Mouse (Mus musculus) embryonic facial prominence, embryonic 12.5 days (tissue): ENCODE results near the gene Crat. TPM values are rescaled to one million over a fixed set of nuclear protein-coding genes. Genes with fewer than 3 reads are reported as not detected.

ENCODE experiments used
- ATAC-seq: fragments of 200-750 bp; cut with Nextera tagmentation; 2 replicates; pipeline ENCODE4 v1.8.0; 2017; ENCODE audit not compliant: insufficient number of reproducible peaks, insufficient read depth, low FRiP score, low TSS enrichment
- H3K27ac ChIP-seq: fragments of 300-500 bp; sonication (generic); 2 replicates; pipeline ENCODE4 v1.5.1; 2016; ENCODE audit warnings: mild to moderate bottlenecking
- H3K27me3 ChIP-seq: fragments of 300-500 bp; sonication (generic); 2 replicates; pipeline ENCODE4 v1.6.1; 2016; ENCODE audit warnings: mild to moderate bottlenecking, moderate library complexity
- H3K36me3 ChIP-seq: fragments of 300-500 bp; sonication (generic); 2 replicates; pipeline ENCODE4 v1.6.1; 2016; ENCODE audit warnings: mild to moderate bottlenecking
- H3K4me1 ChIP-seq: fragments of 300-500 bp; sonication (generic); 2 replicates; pipeline ENCODE4 v1.6.1; 2016
- H3K4me2 ChIP-seq: fragments of 300-500 bp; sonication (generic); replicated peaks from 2 replicates; pipeline ENCODE4 v1.6.1; 2016; ENCODE audit warnings: mild to moderate bottlenecking, moderate library complexity
- H3K4me3 ChIP-seq: fragments of 300-500 bp; sonication (generic); 2 replicates; pipeline ENCODE4 v1.5.1; 2016; ENCODE audit warnings: mild to moderate bottlenecking
- H3K9ac ChIP-seq: fragments of 300-500 bp; sonication (generic); 2 replicates; pipeline ENCODE4 v1.6.1; 2016; ENCODE audit warnings: mild to moderate bottlenecking, moderate library complexity
- H3K9me3 ChIP-seq: fragments of 300-500 bp; sonication (generic); 2 replicates; pipeline ENCODE4 v1.6.1; 2016; ENCODE audit warnings: mild to moderate bottlenecking, moderate library complexity
- WGBS: fragments of 180-500 bp; shearing (Covaris S2); methylation state at CpG from one replicate; pipeline ENCODE4 v1.1.7; 2016; 5-methylcytosine and 5-hydroxymethylcytosine counted together
- polyA plus RNA-seq: library from polyadenylated mRNA; unstranded; fragments of >200 nt; fragmentation: Nextera tagmentation; extraction: Ambion mirVana; gene quantifications from 2 replicates; pipeline ENCODE4 v1.2.1, GENCODE M21; 2016

Crat gene
- polyA plus RNA-seq, 1 experiment from 2014 or later = 23.8 TPM

- no peak for ATAC-seq
- Histone ChIP-seq H3K27me3 (no peaks in the 10 kb centered on the region), H3K9me3 (peaks cover 8% of the 10 kb centered on the region), H3K4me2 (no peak overlapping the region), H3K4me3 (no peak overlapping the region), H3K27ac (no peak overlapping the region), H3K9ac (no peak overlapping the region), H3K4me1 (peaks cover 29% of the 10 kb centered on the region), H3K36me3 (peaks cover 64% of the 10 kb centered on the region)
- 82% methylated on average over 7 of the region's 7 CpGs for WGBS
Observed at GRCm38 (mm10) chr2:30448371-30448770, 32.8 kb upstream of the Crat start.

- H3K4me3 ChIP-seq = no peak overlapping the region
- H3K27me3 ChIP-seq = no peaks in the 10 kb centered on the region
- H3K4me1 ChIP-seq = peaks cover 41% of the 10 kb centered on the region
- H3K9me3 ChIP-seq = peaks cover 8% of the 10 kb centered on the region
- 80% methylated on average over 10 of the region's 10 CpGs for WGBS
- peaks cover 70% of the 10 kb centered on the region for H3K36me3 ChIP-seq
- peak overlapping the region; percentile 100; the same call in 1 of the 2 replicates for H3K27ac ChIP-seq
- no peak for ATAC-seq
- H3K4me2 ChIP-seq = no peak overlapping the region
- H3K9ac ChIP-seq = peak overlapping the region; percentile 30; the same call in 1 of the 2 replicates
Observed at GRCm38 (mm10) chr2:30446891-30447826, 31.5 kb upstream of the Crat start.

- Histone ChIP-seq H3K9ac (peak overlapping the region; percentile 25; the same call in 1 of the 2 replicates), H3K4me2 (peak overlapping the region; percentile 3; the same call in 1 of the 2 replicates), H3K27me3 (no peaks in the 10 kb centered on the region), H3K4me1 (peaks cover 56% of the 10 kb centered on the region), H3K27ac (peak overlapping the region; percentile 100), H3K9me3 (peaks cover 6% of the 10 kb centered on the region), H3K4me3 (no peak overlapping the region), H3K36me3 (peaks cover 65% of the 10 kb centered on the region)
- WGBS = 10% methylated on average over 2 of the region's 2 CpGs
- ATAC-seq = no peak
Observed at GRCm38 (mm10) chr2:30445312-30445711, 29.7 kb upstream of the Crat start.

GRCm38 (mm10) chr2:30444450-30444849, 28.8 kb upstream of the Crat start:
- Histone ChIP-seq H3K4me2 (no peak overlapping the region), H3K27ac (peak overlapping the region; percentile 100), H3K4me3 (no peak overlapping the region), H3K4me1 (peaks cover 65% of the 10 kb centered on the region), H3K9ac (no peak overlapping the region), H3K9me3 (no peaks in the 10 kb centered on the region), H3K27me3 (no peaks in the 10 kb centered on the region), H3K36me3 (peaks cover 64% of the 10 kb centered on the region)
- ATAC-seq = no peak

- Histone ChIP-seq H3K27me3 (no peaks in the 10 kb centered on the region), H3K27ac (peak overlapping the region; percentile 100), H3K9me3 (no peaks in the 10 kb centered on the region), H3K4me2 (no peak overlapping the region), H3K4me3 (no peak overlapping the region), H3K9ac (peak overlapping the region; percentile 8; the same call in 1 of the 2 replicates), H3K4me1 (peaks cover 67% of the 10 kb centered on the region), H3K36me3 (peaks cover 64% of the 10 kb centered on the region)
- no peak for ATAC-seq
- WGBS = 57% methylated on average over 5 of the region's 5 CpGs
Observed at GRCm38 (mm10) chr2:30444006-30444405, 28.4 kb upstream of the Crat start.

GRCm38 (mm10) chr2:30443281-30443680, 27.7 kb upstream of the Crat start:
- H3K27ac ChIP-seq = peak overlapping the region; percentile 100
- peak overlapping the region; percentile 8; the same call in 1 of the 2 replicates for H3K9ac ChIP-seq
- no peak overlapping the region for H3K4me3 ChIP-seq
- peaks cover 69% of the 10 kb centered on the region for H3K36me3 ChIP-seq
- 47% methylated on average over 4 of the region's 4 CpGs for WGBS
- H3K4me1 ChIP-seq = peaks cover 67% of the 10 kb centered on the region
- ATAC-seq = no peak
- no peak overlapping the region for H3K4me2 ChIP-seq
- no peaks in the 10 kb centered on the region for H3K27me3 ChIP-seq
- no peaks in the 10 kb centered on the region for H3K9me3 ChIP-seq

- H3K4me2 ChIP-seq = peak overlapping the region; percentile 49
- H3K4me3 ChIP-seq = peak overlapping the region; percentile 12
- no peak for ATAC-seq
- H3K4me1 ChIP-seq = peaks cover 67% of the 10 kb centered on the region
- 28% methylated on average over 5 of the region's 5 CpGs for WGBS
- no peaks in the 10 kb centered on the region for H3K9me3 ChIP-seq
- peaks cover 71% of the 10 kb centered on the region for H3K36me3 ChIP-seq
- H3K9ac ChIP-seq = peak overlapping the region; percentile 46
- H3K27ac ChIP-seq = peak overlapping the region; percentile 100
- H3K27me3 ChIP-seq = no peaks in the 10 kb centered on the region
Observed at GRCm38 (mm10) chr2:30442498-30442890, 26.9 kb upstream of the Crat start.

GRCm38 (mm10) chr2:30441518-30442497, 26.2 kb upstream of the Crat start:
- Histone ChIP-seq H3K27ac (peak overlapping the region; percentile 100), H3K9me3 (no peaks in the 10 kb centered on the region), H3K4me2 (peak overlapping the region; percentile 49), H3K4me1 (peaks cover 67% of the 10 kb centered on the region), H3K27me3 (no peaks in the 10 kb centered on the region), H3K4me3 (peak overlapping the region; percentile 12), H3K9ac (peak overlapping the region; percentile 46), H3K36me3 (peaks cover 67% of the 10 kb centered on the region)
- ATAC-seq = peak; percentile 62
- 1% methylated on average over 15 of the region's 15 CpGs for WGBS

GRCm38 (mm10) chr2:30440701-30441517, 25.3 kb upstream of the Crat start:
- Histone ChIP-seq H3K36me3 (peaks cover 62% of the 10 kb centered on the region), H3K4me2 (peak overlapping the region; percentile 49), H3K9me3 (no peaks in the 10 kb centered on the region), H3K4me3 (0 out of 2 replicates have a peak overlapping the region, but pooled peaks have one; percentile 12), H3K27me3 (no peaks in the 10 kb centered on the region), H3K4me1 (peaks cover 63% of the 10 kb centered on the region), H3K27ac (peak overlapping the region; percentile 100), H3K9ac (peak overlapping the region; percentile 12; the same call in 1 of the 2 replicates)
- 10% methylated on average over 12 of the region's 12 CpGs for WGBS
- peak; percentile 41; the same call in 1 of the 2 replicates for ATAC-seq

GRCm38 (mm10) chr2:30440211-30440700, 24.6 kb upstream of the Crat start:
- Histone ChIP-seq H3K4me2 (0 out of 2 replicates have a peak overlapping the region, but pooled peaks have one; percentile 12), H3K9me3 (no peaks in the 10 kb centered on the region), H3K27ac (peak overlapping the region; percentile 100), H3K36me3 (peaks cover 60% of the 10 kb centered on the region), H3K27me3 (no peaks in the 10 kb centered on the region), H3K9ac (peak overlapping the region; percentile 12; the same call in 1 of the 2 replicates), H3K4me1 (peaks cover 57% of the 10 kb centered on the region), H3K4me3 (no peak overlapping the region)
- ATAC-seq = no peak
- 38% methylated on average over 3 of the region's 3 CpGs for WGBS
